Mouse (Mus musculus): ENCODE results near the gene Kif3c. TPM values are rescaled to one million over a fixed set of nuclear protein-coding genes. Genes with fewer than 3 reads are reported as not detected.
A peak's percentile ranks its signal among the peaks of the same experiment; 100 is the strongest.

Gene Kif3c
- polyA plus RNA-seq, 1 experiment from 2014 or later, result 106 TPM

DNA sequence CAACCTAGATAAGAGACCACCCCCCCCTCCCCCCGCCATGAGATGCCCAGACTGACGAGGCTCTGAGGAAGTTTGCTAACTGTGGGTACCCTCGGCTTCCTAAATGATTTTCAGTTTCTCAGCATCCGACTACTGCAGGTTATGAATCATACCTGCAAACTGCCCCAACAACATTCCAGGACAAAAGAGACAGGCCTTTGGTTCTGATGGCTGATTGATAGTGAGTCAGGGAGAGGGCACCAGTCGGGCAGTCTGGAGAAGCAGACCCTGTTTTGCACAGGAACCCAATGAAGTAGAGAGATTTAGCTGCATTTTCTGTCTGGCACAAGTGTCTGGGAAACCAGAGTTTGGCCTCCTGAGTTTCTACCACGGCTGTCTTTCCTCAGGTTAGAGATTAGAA lies 12.7 kb upstream of the Kif3c start:
- Histone ChIP-seq H3K9me3 (no peaks in the 10 kb centered on the region), H3K9ac (replicated peaks) (no peak overlapping the region), H3K4me2 (replicated peaks) (no peak overlapping the region), H3K4me3 (no peak overlapping the region), H3K27ac (replicated peaks) (no peak overlapping the region), H3K27me3 (no peaks in the 10 kb centered on the region), H3K36me3 (no peaks in the 10 kb centered on the region), H3K4me1 (no peaks in the 10 kb centered on the region)
- no peak for ATAC-seq (replicated peaks)
- 81% methylated on average over 6 of the region's 6 CpGs for WGBS

DNA sequence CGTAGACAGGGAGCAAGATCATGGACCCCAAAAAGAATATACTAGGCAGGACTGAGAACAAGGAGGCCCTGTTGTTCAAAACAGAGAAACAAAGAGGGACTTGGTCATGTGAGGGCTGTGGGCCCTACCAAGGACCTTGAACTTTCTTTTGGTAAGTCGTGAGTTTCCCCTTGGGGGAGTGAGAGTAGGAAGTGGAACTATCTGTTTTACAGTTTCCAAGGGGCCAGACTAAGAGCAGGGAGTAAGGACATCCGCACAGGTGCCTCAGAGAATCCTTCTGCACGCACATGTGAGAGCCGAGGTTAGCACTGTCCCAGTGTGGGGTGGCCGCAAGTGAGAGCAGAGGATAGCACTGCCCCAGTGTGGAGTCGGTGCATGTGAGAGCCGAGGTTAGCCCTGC lies 9.9 kb upstream of the Kif3c start:
- Histone ChIP-seq H3K27me3 (no peaks in the 10 kb centered on the region), H3K9me3 (no peaks in the 10 kb centered on the region), H3K9ac (replicated peaks) (no peak overlapping the region), H3K4me3 (no peak overlapping the region), H3K27ac (replicated peaks) (no peak overlapping the region), H3K4me1 (no peaks in the 10 kb centered on the region), H3K4me2 (replicated peaks) (no peak overlapping the region), H3K36me3 (no peaks in the 10 kb centered on the region)
- ATAC-seq (replicated peaks), result no peak
- 88% methylated on average over 8 of the region's 8 CpGs for WGBS

DNA sequence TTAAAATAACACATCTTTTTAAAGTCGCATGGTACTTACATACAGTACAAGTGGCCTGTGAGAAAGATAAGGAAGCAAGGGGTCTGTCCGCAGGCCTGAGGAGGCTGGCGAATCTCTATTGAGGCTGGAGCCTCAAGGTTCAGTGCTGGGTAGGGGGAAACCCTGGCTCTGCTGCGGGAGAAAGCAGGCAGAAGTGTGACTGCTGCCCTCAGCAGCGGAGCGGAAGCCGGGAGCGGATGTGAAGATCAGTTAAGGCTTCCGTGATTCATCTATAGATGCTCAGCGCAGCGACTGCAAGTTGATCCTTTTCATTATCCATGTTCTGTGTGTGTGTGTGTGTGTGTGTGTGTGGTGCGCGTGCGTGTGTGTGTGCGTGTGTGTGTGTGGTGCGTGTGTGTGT lies 8.1 kb upstream of the Kif3c start:
- peak overlapping the region; percentile 4; the same call in 1 of the 2 replicates for H3K4me3 ChIP-seq
- no peaks in the 10 kb centered on the region for H3K9me3 ChIP-seq
- ATAC-seq (replicated peaks), result no peak
- no peaks in the 10 kb centered on the region for H3K27me3 ChIP-seq
- WGBS, result 80% methylated on average over 16 of the region's 16 CpGs
- no peaks in the 10 kb centered on the region for H3K4me1 ChIP-seq
- H3K9ac ChIP-seq (replicated peaks), result no peak overlapping the region
- H3K4me2 ChIP-seq (replicated peaks), result no peak overlapping the region
- H3K27ac ChIP-seq (replicated peaks), result no peak overlapping the region
- no peaks in the 10 kb centered on the region for H3K36me3 ChIP-seq

DNA sequence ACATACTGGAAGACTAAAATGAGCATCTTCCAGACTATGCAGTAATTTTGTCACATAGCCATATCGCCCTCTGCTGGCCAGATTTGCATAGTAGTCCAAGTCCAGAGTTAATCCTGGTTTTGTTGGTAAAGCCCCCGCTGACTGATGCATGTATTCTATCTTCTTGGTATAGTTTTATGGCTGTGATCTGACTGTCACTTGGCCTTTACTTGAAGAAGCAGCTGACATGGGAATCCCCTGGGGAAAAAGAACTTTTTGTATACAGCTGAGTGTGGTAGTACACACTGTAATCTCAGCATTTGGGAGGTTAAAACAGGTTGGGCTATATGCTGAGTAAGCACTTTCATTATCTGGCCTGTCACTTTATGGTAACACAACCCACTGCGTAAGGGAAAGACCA lies 5.6 kb upstream of the Kif3c start:
- 20% methylated on average over 3 of the region's 3 CpGs for WGBS
- H3K4me2 ChIP-seq (replicated peaks), result no peak overlapping the region
- H3K4me3 ChIP-seq, result no peak overlapping the region
- H3K4me1 ChIP-seq, result no peaks in the 10 kb centered on the region
- H3K27ac ChIP-seq (replicated peaks), result no peak overlapping the region
- no peak overlapping the region for H3K9ac ChIP-seq (replicated peaks)
- no peaks in the 10 kb centered on the region for H3K9me3 ChIP-seq
- ATAC-seq (replicated peaks), result 0 out of 2 replicates have a peak, but pooled peaks have one; percentile 27
- no peaks in the 10 kb centered on the region for H3K27me3 ChIP-seq
- H3K36me3 ChIP-seq, result no peaks in the 10 kb centered on the region

DNA sequence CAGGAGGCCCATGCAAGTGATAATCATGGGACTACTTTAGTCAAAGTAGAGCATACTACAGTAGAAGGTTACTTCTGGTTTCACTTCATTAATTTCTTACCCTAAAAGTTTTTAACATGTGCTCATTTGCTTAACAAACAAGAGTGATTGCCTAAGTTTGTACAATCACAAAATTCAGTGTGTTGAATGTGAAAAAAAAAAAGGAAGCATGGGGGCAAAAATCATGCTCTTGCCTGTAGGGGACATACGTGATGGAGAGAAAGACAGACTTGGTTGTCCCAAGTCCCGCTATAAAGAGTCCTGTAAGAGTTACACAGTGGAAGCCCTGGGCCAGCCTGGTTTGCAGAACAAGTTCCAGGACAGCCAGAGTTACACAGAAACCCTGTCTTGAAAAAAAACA lies 4.9 kb upstream of the Kif3c start:
- Histone ChIP-seq H3K27ac (replicated peaks) (no peak overlapping the region), H3K27me3 (no peaks in the 10 kb centered on the region), H3K36me3 (no peaks in the 10 kb centered on the region), H3K9ac (replicated peaks) (no peak overlapping the region), H3K4me3 (no peak overlapping the region), H3K4me1 (0 out of 2 replicates have a peak, but pooled peaks cover 2% of the 10 kb centered on the region), H3K9me3 (no peaks in the 10 kb centered on the region), H3K4me2 (replicated peaks) (no peak overlapping the region)
- ATAC-seq (replicated peaks), result no peak
- WGBS, result 94% methylated on average over 2 of the region's 2 CpGs

DNA sequence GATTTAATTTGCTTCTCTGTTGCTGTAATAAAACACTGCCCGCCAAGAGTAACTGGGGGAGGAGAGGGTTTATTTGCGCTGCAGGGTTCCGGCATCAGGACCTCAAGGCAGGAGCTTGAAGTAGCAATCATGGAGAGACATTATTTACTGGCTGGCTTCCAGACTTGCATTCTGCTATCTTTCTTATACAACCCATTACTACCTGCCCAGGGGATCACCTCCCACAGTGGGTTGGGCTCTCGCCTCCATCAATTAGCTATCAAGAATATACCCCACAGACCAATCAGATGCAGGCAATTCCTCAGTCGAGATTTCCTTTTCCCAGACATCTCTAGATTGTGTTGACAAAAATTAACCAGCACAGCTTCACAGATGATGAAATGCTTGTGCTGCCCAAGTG lies 856 bp upstream of the Kif3c start:
- no peak overlapping the region for H3K9ac ChIP-seq (replicated peaks)
- peak; percentile 1; the same call in 1 of the 2 replicates for ATAC-seq (replicated peaks)
- H3K4me1 ChIP-seq, result peaks cover 35% of the 10 kb centered on the region
- peaks cover 7% of the 10 kb centered on the region; the same call in 1 of the 2 replicates for H3K9me3 ChIP-seq
- WGBS, result 85% methylated on average over 5 of the region's 5 CpGs
- H3K4me3 ChIP-seq, result no peak overlapping the region
- H3K4me2 ChIP-seq (replicated peaks), result no peak overlapping the region
- H3K36me3 ChIP-seq, result peaks cover 17% of the 10 kb centered on the region
- H3K27ac ChIP-seq (replicated peaks), result peak overlapping the region; percentile 97
- H3K27me3 ChIP-seq, result no peaks in the 10 kb centered on the region

DNA sequence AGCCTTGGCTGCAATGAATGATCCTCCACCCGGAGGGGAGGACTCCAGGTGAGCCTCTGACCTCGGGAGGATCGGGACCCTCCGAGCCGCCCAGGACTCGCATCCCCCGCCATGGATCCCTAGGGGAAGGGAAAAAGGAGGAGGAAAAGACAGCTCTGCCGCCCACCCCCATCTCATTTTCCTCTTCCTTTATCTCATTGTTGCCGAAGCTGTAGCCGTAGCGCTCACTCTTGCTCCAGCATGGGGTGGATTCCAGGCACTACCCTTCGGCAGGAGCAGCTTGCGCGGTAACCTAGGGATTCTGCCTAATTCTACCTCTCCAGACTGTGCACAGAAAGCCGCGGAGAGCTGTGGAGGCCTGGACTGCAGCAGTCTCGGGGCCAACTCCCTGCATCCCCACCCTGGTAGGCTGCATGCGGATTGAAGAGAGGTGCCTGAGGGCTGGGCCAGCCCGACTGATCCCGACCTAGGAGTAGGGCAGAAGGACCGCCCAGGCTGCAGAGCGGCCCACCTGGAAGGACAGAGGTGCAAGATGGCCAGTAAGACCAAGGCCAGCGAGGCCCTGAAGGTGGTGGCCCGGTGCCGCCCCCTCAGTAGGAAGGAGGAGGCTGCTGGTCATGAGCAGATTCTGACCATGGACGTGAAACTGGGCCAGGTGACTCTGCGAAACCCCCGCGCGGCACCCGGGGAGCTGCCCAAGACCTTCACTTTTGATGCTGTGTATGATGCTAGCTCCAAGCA lies 687 bp downstream of the Kif3c start:
- Histone ChIP-seq H3K27me3 (no peaks in the 10 kb centered on the region), H3K4me1 (peaks cover 50% of the 10 kb centered on the region), H3K36me3 (peaks cover 17% of the 10 kb centered on the region), H3K4me3 (peak overlapping the region; percentile 83), H3K9ac (replicated peaks) (peak overlapping the region; percentile 97), H3K4me2 (replicated peaks) (peak overlapping the region; percentile 82), H3K27ac (replicated peaks) (peak overlapping the region; percentile 97), H3K9me3 (peaks cover 7% of the 10 kb centered on the region; the same call in 1 of the 2 replicates)
- 3% methylated on average over 31 of the region's 31 CpGs for WGBS
- ATAC-seq (replicated peaks), result peak; percentile 38

DNA sequence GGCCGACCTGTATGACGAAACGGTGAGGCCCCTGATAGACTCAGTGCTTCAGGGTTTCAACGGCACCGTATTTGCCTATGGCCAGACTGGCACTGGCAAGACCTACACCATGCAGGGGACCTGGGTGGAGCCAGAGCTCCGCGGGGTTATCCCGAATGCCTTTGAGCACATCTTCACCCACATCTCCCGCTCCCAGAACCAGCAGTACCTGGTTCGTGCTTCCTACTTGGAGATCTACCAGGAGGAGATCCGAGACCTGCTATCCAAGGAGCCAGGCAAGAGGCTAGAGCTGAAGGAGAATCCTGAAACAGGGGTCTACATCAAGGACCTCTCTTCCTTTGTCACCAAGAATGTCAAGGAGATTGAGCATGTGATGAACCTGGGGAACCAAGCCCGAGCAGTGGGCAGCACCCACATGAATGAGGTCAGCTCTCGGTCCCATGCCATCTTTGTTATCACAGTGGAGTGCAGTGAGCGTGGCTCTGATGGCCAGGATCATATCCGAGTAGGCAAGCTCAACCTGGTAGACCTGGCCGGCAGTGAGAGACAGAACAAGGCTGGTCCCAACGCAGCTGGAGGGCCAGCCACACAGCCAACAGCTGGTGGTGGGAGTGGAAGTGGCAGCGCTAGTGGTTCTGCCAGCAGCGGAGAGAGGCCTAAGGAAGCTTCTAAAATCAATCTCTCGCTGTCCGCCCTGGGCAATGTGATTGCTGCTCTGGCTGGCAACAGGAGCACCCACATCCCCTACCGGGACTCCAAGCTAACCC lies 1.4 kb downstream of the Kif3c start:
- Histone ChIP-seq H3K4me1 (peaks cover 58% of the 10 kb centered on the region), H3K27me3 (no peaks in the 10 kb centered on the region), H3K27ac (replicated peaks) (peak overlapping the region; percentile 97), H3K4me3 (peak overlapping the region; percentile 83), H3K4me2 (replicated peaks) (peak overlapping the region; percentile 82), H3K9ac (replicated peaks) (peak overlapping the region; percentile 97), H3K9me3 (peaks cover 7% of the 10 kb centered on the region; the same call in 1 of the 2 replicates), H3K36me3 (peaks cover 17% of the 10 kb centered on the region)
- 60% methylated on average over 22 of the region's 22 CpGs for WGBS
- peak; percentile 11; the same call in 1 of the 2 replicates for ATAC-seq (replicated peaks)

DNA sequence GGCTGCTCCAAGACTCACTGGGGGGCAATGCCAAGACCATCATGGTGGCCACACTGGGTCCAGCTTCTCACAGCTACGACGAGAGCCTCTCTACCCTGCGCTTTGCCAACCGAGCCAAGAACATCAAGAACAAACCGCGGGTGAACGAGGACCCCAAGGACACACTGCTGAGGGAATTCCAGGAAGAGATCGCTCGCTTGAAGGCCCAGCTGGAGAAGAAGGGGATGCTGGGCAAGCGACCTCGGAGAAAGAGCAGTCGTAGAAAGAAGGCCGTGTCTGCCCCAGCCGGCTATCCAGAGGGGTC lies 2.0 kb downstream of the Kif3c start:
- no peak for ATAC-seq (replicated peaks)
- no peaks in the 10 kb centered on the region for H3K27me3 ChIP-seq
- H3K9ac ChIP-seq (replicated peaks), result no peak overlapping the region
- no peak overlapping the region for H3K27ac ChIP-seq (replicated peaks)
- peak overlapping the region; percentile 83 for H3K4me3 ChIP-seq
- 97% methylated on average over 14 of the region's 14 CpGs for WGBS
- H3K36me3 ChIP-seq, result peaks cover 17% of the 10 kb centered on the region
- peak overlapping the region; percentile 82 for H3K4me2 ChIP-seq (replicated peaks)
- H3K9me3 ChIP-seq, result peaks cover 7% of the 10 kb centered on the region; the same call in 1 of the 2 replicates
- peaks cover 63% of the 10 kb centered on the region for H3K4me1 ChIP-seq

DNA sequence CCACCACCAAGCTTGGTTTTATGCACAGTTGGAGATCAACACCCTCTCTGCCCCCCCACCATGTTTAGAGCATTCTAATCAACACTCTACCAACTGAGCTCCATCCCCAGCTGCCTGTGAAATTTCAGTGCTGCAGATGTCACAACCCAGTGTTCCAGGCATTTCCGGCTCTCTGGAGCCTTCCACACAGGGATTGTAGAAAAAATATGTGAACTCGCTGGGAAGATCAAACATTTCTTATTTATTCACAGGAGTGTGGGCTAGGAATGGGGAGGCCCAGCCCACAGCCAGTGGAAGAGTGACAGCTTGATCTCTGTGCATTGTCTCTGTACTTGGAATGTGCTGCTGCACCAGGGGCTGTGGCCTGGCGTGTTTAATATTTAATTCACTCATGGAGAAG lies 3.8 kb downstream of the Kif3c start:
- no peak for ATAC-seq (replicated peaks)
- H3K27ac ChIP-seq (replicated peaks), result peak overlapping the region; percentile 42
- peaks cover 24% of the 10 kb centered on the region for H3K36me3 ChIP-seq
- H3K9me3 ChIP-seq, result peaks cover 7% of the 10 kb centered on the region; the same call in 1 of the 2 replicates
- no peaks in the 10 kb centered on the region for H3K27me3 ChIP-seq
- WGBS, result 16% methylated on average over 3 of the region's 3 CpGs
- peak overlapping the region; percentile 82 for H3K4me2 ChIP-seq (replicated peaks)
- H3K9ac ChIP-seq (replicated peaks), result peak overlapping the region; percentile 37
- H3K4me3 ChIP-seq, result peak overlapping the region; percentile 83
- peaks cover 82% of the 10 kb centered on the region for H3K4me1 ChIP-seq

DNA sequence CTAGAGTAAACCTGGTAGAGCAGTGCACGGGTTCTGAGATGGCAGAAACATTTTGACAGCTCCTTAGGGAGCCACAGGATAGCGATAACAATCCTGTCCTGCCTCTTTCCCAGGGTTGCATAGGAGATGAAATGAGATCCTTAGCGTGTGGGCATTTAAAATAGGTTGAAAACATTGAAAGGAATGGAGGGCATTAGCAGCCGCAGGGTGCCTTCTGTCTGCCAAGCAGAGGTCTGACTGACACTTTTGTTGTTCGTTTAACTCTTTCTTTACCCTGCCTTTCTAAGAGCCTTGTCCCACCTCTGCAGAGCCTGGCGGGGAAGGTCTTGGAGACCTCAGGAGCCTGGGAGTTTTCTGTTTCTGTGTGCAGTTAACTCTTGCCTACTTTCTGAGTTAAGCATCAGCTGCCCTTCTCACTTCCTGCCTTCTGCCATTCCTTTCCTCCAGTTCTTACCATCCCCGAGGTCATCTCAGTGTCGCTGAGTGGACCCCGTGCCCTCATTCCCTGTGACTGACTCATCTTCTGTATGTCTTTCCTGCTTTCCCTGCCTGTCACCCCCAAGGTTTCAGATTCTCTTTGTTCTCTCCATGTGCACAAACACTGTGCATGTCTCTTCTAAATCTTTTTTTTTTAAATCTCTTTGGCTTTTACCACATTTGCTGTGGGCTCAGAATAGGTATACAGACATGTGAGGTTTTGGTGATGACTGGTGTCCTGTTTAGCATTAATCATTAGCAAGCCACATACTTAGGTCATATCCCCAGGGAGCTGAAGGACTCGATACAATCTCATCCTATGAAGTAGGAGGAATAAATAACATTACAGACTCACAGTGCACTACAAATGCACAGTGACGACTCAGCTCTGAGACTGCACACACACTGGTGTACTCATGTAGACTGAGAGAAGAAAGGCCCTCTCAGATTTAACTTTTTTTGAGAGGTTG lies 6.3 kb downstream of the Kif3c start:
- peak overlapping the region; percentile 86 for H3K27ac ChIP-seq (replicated peaks)
- H3K9ac ChIP-seq (replicated peaks), result peak overlapping the region; percentile 43
- peaks cover 7% of the 10 kb centered on the region; the same call in 1 of the 2 replicates for H3K9me3 ChIP-seq
- H3K4me3 ChIP-seq, result peak overlapping the region; percentile 83
- peak; percentile 28 for ATAC-seq (replicated peaks)
- no peaks in the 10 kb centered on the region for H3K27me3 ChIP-seq
- WGBS, result 2% methylated on average over 11 of the region's 11 CpGs
- peaks cover 42% of the 10 kb centered on the region for H3K36me3 ChIP-seq
- H3K4me1 ChIP-seq, result peaks cover 76% of the 10 kb centered on the region
- H3K4me2 ChIP-seq (replicated peaks), result peak overlapping the region; percentile 82
